Mouse (Mus musculus) G1E (cell line): ENCODE results near the gene Gm17651. TPM values are rescaled to one million over a fixed set of nuclear protein-coding genes. Genes with fewer than 3 reads are reported as not detected.

Source experiments
- ATAC-seq: 2 replicates; pipeline ENCODE4 v1.8.0; 2016; ENCODE audit warnings: mild to moderate bottlenecking; ENCODE audit not compliant: insufficient number of reproducible peaks, poor library complexity, low FRiP score, severe bottlenecking; ENCODE audit errors: extremely low read depth
- DNase-seq: peaks from one replicate; pipeline ENCODE4 v3.0.0; 2012; ENCODE audit warnings: low spot score
- H3K27me3 ChIP-seq: 2 replicates; pipeline ENCODE4 v1.6.1; 2012; ENCODE audit warnings: mild to moderate bottlenecking, low read length, inconsistent platforms; ENCODE audit not compliant: insufficient read depth
- H3K36me3 ChIP-seq: replicated peaks from 2 replicates; pipeline ENCODE3; 2012; ENCODE audit warnings: mild to moderate bottlenecking, inconsistent platforms
- H3K4me1 ChIP-seq: 2 replicates; pipeline ENCODE4 v1.6.1; 2012; ENCODE audit warnings: low read depth, low read length, inconsistent platforms, mixed read lengths; ENCODE audit not compliant: insufficient read depth
- H3K4me3 ChIP-seq: 2 replicates; pipeline ENCODE4 v1.5.1; 2012; ENCODE audit warnings: low read depth, mild to moderate bottlenecking, inconsistent platforms, low read length, moderate library complexity, mixed read lengths
- H3K9me3 ChIP-seq: replicated peaks from 2 replicates; pipeline ENCODE4 v1.6.1; 2012; ENCODE audit warnings: inconsistent platforms
- CTCF ChIP-seq: IDR thresholded peaks from 2 replicates; pipeline ENCODE4 v1.5.1; 2012; ENCODE audit warnings: low read depth, low read length, inconsistent platforms, mixed read lengths
- GATA1 ChIP-seq: IDR thresholded peaks from 2 replicates; pipeline ENCODE4 v1.6.1; 2012; ENCODE audit warnings: borderline replicate concordance, low read length, inconsistent platforms, mixed read lengths
- GATA2 ChIP-seq: IDR thresholded peaks from 2 replicates; pipeline ENCODE4 v1.6.1; 2012; ENCODE audit warnings: low read depth, low read length, inconsistent platforms, borderline replicate concordance
- POLR2AphosphoS5 ChIP-seq: IDR thresholded peaks from 2 replicates; pipeline ENCODE4 v1.6.1; 2012; ENCODE audit warnings: low read depth, low read length, inconsistent platforms; ENCODE audit not compliant: insufficient replicate concordance
- TAL1 ChIP-seq: conservative IDR thresholded peaks from 2 replicates; pipeline ENCODE4 v1.6.1; 2012; ENCODE audit warnings: low read depth, low read length, inconsistent platforms, mixed read lengths
- polyA plus RNA-seq: library from polyadenylated mRNA; stranded (reverse); fragments of >175 nt; gene quantifications from 2 replicates; pipeline ENCODE4 v1.2.3, GENCODE M21; 2012
- total RNA-seq, 2 experiments: library from RNA; stranded (forward) in 1 of 2; stranded (reverse) in 1 of 2; fragments of 200-1000 nt in 1 of 2; fragments of >200 nt in 1 of 2; fragmentation: Nextera tagmentation in 1 of 2; gene quantifications; 2 replicates each; pipeline ENCODE4 v1.2.3; 2014 to 2017

The Gm17651 gene
- total and polyA plus RNA-seq, 3 experiments = not detected

DNA sequence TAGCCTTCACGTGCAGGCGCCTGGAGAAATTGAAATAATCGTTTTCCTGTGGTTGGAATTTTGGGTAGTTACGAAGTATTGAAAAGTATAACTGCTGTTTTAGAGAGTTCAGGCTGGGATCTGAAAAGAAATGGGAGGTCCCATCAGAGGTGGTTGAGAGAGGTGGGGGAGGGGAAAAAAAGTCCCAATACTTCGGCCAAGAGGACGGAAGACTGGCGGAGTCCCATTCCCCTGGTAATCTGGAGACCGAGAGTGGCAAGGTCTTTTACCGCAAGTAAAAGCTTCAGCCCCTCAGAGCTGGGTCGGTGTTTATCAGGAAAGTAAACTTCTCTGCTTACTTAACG, 7.6 kb upstream of the Gm17651 start:
- no peak for ATAC-seq
- Histone ChIP-seq H3K4me1 (no peaks in the 10 kb centered on the region), H3K27me3 (peaks cover 2% of the 10 kb centered on the region; the same call in 1 of the 2 replicates), H3K9me3 (no peaks in the 10 kb centered on the region), H3K4me3 (no peak overlapping the region), H3K36me3 (no peaks in the 10 kb centered on the region)
- TF ChIP-seq TAL1 (no peak), GATA2 (no peak), GATA1 (no peak), POLR2AphosphoS5 (no peak), CTCF (no peak)
- DNase-seq = no peak

GRCm38 (mm10) chr3:97681321-97682158, 7.0 kb upstream of the Gm17651 start:
- no peak for TF ChIP-seq GATA2
- no peak for TF ChIP-seq CTCF
- TF ChIP-seq GATA1 = no peak
- TF ChIP-seq POLR2AphosphoS5 = no peak
- TF ChIP-seq TAL1 = no peak
- DNase-seq (no peak), ATAC-seq (no peak)
- H3K36me3 ChIP-seq = no peaks in the 10 kb centered on the region
- H3K4me1 ChIP-seq = no peaks in the 10 kb centered on the region
- no peak overlapping the region for H3K4me3 ChIP-seq
- no peaks in the 10 kb centered on the region for H3K9me3 ChIP-seq
- peaks cover 2% of the 10 kb centered on the region; the same call in 1 of the 2 replicates for H3K27me3 ChIP-seq

DNA sequence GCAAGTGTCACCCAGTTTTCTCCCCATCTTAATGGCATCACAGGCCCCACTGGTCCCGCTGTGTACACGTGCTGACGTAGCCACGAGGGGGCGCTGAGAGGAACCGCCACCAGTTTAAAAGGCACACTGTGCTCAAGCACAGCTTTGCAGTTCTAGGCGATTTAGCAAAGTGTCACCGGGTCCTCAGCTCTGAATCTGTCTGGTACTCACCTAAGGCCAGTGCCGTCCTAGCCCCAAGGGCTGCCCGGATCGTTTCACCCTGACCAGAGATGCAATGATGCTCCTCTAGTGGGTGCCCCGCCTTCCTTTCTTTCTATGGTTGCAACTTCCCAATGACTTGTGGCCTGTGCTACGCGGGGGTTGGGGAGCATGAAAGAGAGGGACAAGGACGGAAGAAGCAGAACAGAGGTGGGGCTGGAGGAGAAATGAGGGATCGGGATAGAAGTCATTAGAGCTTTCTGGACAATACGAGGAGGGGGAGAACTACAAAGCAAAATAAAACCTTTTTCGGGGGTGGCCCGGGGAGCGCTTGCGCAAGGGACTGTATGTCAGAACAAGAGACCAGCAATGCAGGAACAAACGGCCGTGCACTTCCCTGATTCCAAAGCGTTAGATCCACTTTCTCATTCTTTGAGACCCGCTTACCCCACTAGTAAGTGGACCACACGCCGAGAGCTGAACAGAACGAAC, 6.3 kb upstream of the Gm17651 start:
- TF ChIP-seq CTCF (0 out of 2 replicates have a peak, but pooled peaks have one; percentile 11), GATA2 (no peak), POLR2AphosphoS5 (no peak)
- DNase-seq (peak; percentile 10), ATAC-seq (no peak)
- Histone ChIP-seq H3K27me3 (peaks cover 2% of the 10 kb centered on the region; the same call in 1 of the 2 replicates), H3K9me3 (no peaks in the 10 kb centered on the region), H3K4me1 (no peaks in the 10 kb centered on the region), H3K4me3 (no peak overlapping the region), H3K36me3 (no peaks in the 10 kb centered on the region)

- Histone ChIP-seq H3K9me3 (no peaks in the 10 kb centered on the region), H3K36me3 (no peaks in the 10 kb centered on the region), H3K4me1 (no peaks in the 10 kb centered on the region), H3K27me3 (peaks cover 4% of the 10 kb centered on the region; the same call in 1 of the 2 replicates), H3K4me3 (no peak overlapping the region)
- TF ChIP-seq GATA1 (no peak), TAL1 (no peak), POLR2AphosphoS5 (no peak), GATA2 (no peak), CTCF (no peak)
- DNase-seq = no peak
- no peak for ATAC-seq
Observed at GRCm38 (mm10) chr3:97678416-97678815, 3.9 kb upstream of the Gm17651 start.

DNA sequence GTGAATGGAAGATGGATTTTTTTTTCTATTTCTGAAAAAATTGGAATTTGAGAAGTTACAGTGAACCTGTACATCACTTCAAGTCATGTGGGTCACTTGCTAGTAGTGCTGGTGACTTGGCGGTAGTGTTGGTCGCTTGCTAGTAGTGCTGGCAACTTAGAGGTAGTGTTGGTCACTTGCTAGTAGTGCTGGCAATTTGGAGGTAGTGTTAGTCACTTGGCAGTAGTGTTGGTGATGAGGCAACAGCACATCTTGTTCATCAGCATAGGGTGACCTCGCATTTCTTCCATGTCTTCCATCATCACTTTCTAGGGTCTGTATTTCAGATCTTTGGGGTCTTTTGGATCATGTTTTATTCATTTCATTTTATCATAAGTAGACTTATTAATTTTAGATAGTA, 1.6 kb upstream of the Gm17651 start:
- ATAC-seq = no peak
- no peak for DNase-seq
- no peak for TF ChIP-seq GATA1
- TF ChIP-seq POLR2AphosphoS5 = no peak
- TF ChIP-seq TAL1 = no peak
- no peak for TF ChIP-seq CTCF
- Histone ChIP-seq H3K9me3 (no peaks in the 10 kb centered on the region), H3K4me3 (no peak overlapping the region), H3K36me3 (peaks cover 11% of the 10 kb centered on the region), H3K4me1 (no peaks in the 10 kb centered on the region), H3K27me3 (peaks cover 4% of the 10 kb centered on the region; the same call in 1 of the 2 replicates)

GRCm38 (mm10) chr3:97667093-97667675, 7.3 kb downstream of the Gm17651 start:
- no peaks in the 10 kb centered on the region for H3K9me3 ChIP-seq
- no peak for TF ChIP-seq GATA1
- no peak for TF ChIP-seq TAL1
- TF ChIP-seq CTCF = no peak
- no peak for TF ChIP-seq GATA2
- TF ChIP-seq POLR2AphosphoS5 = no peak
- no peaks in the 10 kb centered on the region for H3K4me1 ChIP-seq
- DNase-seq (no peak), ATAC-seq (no peak)
- peaks cover 86% of the 10 kb centered on the region for H3K36me3 ChIP-seq
- H3K4me3 ChIP-seq = no peak overlapping the region
- H3K27me3 ChIP-seq = no peaks in the 10 kb centered on the region
